Mouse (Mus musculus) cerebellum, adult 2 months (tissue): ENCODE measurements around the gene Mrpl39.

Experiments used
- CTCF ChIP-seq: fragments of 200-500 bp; IDR thresholded peaks from 2 replicates; pipeline ENCODE4 v1.5.1; 2011; ENCODE audit warnings: low read depth, mild to moderate bottlenecking, control low read depth, low read length, moderate library complexity, borderline replicate concordance; ENCODE audit not compliant: insufficient read depth
- POLR2A ChIP-seq: fragments of 200-500 bp; IDR thresholded peaks from 2 replicates; pipeline ENCODE4 v1.6.1; 2011; ENCODE audit warnings: low read length, control low read depth, borderline replicate concordance; ENCODE audit not compliant: insufficient read depth

DNA sequence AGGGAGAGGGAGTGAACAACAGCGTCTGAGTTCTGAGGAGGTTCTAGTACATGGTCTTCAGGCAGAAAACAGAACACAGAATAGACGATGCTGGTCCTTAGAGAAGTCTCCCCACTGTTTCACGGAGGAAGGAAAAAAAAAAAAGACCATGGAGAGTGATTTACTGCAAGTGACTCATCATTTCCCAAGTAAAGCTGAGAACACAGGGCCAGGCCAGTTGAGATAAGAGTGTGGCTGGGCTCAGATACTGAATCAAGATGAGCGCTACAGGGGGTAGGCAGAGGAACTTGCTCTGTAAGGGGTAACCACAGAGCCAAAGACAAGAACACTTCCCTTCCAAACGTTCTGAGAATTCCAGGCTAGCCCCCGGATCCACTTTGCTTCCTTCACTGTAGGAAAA, 36.8 kb downstream of the Mrpl39 start:
- no peak for TF ChIP-seq CTCF
- no peak for TF ChIP-seq POLR2A
